Mouse (Mus musculus): ENCODE results near the gene Acer3. TPM values are rescaled to one million over a fixed set of nuclear protein-coding genes. Genes with fewer than 3 reads are reported as not detected.

The Acer3 gene
- total and polyA plus RNA-seq, 3 experiments, result 12.1 to 145 (median 67.7) TPM

GRCm38 (mm10) chr7:98358016-98358415 lies 37.0 kb upstream of the Acer3 start:
- DNase-seq (ENCODE audit: low spot score), result no peak
- Histone ChIP-seq H3K36me3 (replicated peaks) (no peaks in the 10 kb centered on the region), H3K27me3 (ENCODE audit: insufficient read depth, low read length) (peaks cover 88% of the 10 kb centered on the region), H3K4me1 (ENCODE audit: insufficient read depth, low read depth, low read length) (no peaks in the 10 kb centered on the region; the same call in 1 of the 2 replicates), H3K4me3 (ENCODE audit: low read depth, low read length) (no peak overlapping the region), H3K9me3 (replicated peaks) (no peaks in the 10 kb centered on the region)
- ATAC-seq (ENCODE audit: extremely low read depth, insufficient number of reproducible peaks, low FRiP score, poor library complexity, severe bottlenecking), result no peak
- TF ChIP-seq POLR2AphosphoS5 (IDR thresholded peaks at IDR 0.05; ENCODE audit: insufficient replicate concordance, low read depth, low read length) (no peak), TAL1 (conservative IDR thresholded peaks at IDR 0.05; ENCODE audit: low read depth, low read length) (no peak), GATA1 (IDR thresholded peaks at IDR 0.05; ENCODE audit: borderline replicate concordance, low read length) (no peak), CTCF (IDR thresholded peaks at IDR 0.05; ENCODE audit: low read depth, low read length) (no peak), GATA2 (IDR thresholded peaks at IDR 0.05; ENCODE audit: borderline replicate concordance, low read depth, low read length) (no peak)

GRCm38 (mm10) chr7:98357324-98357723 lies 36.3 kb upstream of the Acer3 start:
- Histone ChIP-seq H3K27me3 (ENCODE audit: insufficient read depth, low read length) (peaks cover 90% of the 10 kb centered on the region), H3K4me3 (ENCODE audit: low read depth, low read length) (no peak overlapping the region), H3K9me3 (replicated peaks) (no peaks in the 10 kb centered on the region), H3K4me1 (ENCODE audit: insufficient read depth, low read depth, low read length) (no peaks in the 10 kb centered on the region; the same call in 1 of the 2 replicates), H3K36me3 (replicated peaks) (no peaks in the 10 kb centered on the region)
- ATAC-seq (ENCODE audit: extremely low read depth, insufficient number of reproducible peaks, low FRiP score, poor library complexity, severe bottlenecking), result no peak
- DNase-seq (ENCODE audit: low spot score), result no peak
- TF ChIP-seq GATA1 (IDR thresholded peaks at IDR 0.05; ENCODE audit: borderline replicate concordance, low read length) (no peak), TAL1 (conservative IDR thresholded peaks at IDR 0.05; ENCODE audit: low read depth, low read length) (no peak), POLR2AphosphoS5 (IDR thresholded peaks at IDR 0.05; ENCODE audit: insufficient replicate concordance, low read depth, low read length) (no peak), GATA2 (IDR thresholded peaks at IDR 0.05; ENCODE audit: borderline replicate concordance, low read depth, low read length) (no peak), CTCF (IDR thresholded peaks at IDR 0.05; ENCODE audit: low read depth, low read length) (no peak)

- no peaks in the 10 kb centered on the region for H3K9me3 ChIP-seq (replicated peaks)
- ATAC-seq (ENCODE audit: extremely low read depth, insufficient number of reproducible peaks, low FRiP score, poor library complexity, severe bottlenecking) (no peak), DNase-seq (ENCODE audit: low spot score) (no peak)
- H3K36me3 ChIP-seq (replicated peaks), result no peaks in the 10 kb centered on the region
- no peak overlapping the region for H3K4me3 ChIP-seq (ENCODE audit: low read depth, low read length)
- no peak for TF ChIP-seq GATA1 (IDR thresholded peaks at IDR 0.05; ENCODE audit: borderline replicate concordance, low read length)
- no peak for TF ChIP-seq GATA2 (IDR thresholded peaks at IDR 0.05; ENCODE audit: borderline replicate concordance, low read depth, low read length)
- TF ChIP-seq CTCF (IDR thresholded peaks at IDR 0.05; ENCODE audit: low read depth, low read length), result no peak
- no peak for TF ChIP-seq TAL1 (conservative IDR thresholded peaks at IDR 0.05; ENCODE audit: low read depth, low read length)
- no peak for TF ChIP-seq POLR2AphosphoS5 (IDR thresholded peaks at IDR 0.05; ENCODE audit: insufficient replicate concordance, low read depth, low read length)
- no peaks in the 10 kb centered on the region for H3K4me1 ChIP-seq (ENCODE audit: insufficient read depth, low read depth, low read length)
- H3K27me3 ChIP-seq (ENCODE audit: insufficient read depth, low read length), result peaks cover 86% of the 10 kb centered on the region
These were observed 33.9 kb upstream of the Acer3 start for GRCm38 (mm10) chr7:98354921-98355310.

GRCm38 (mm10) chr7:98354160-98354920 lies 33.3 kb upstream of the Acer3 start:
- Histone ChIP-seq H3K4me1 (ENCODE audit: insufficient read depth, low read depth, low read length) (no peaks in the 10 kb centered on the region; the same call in 1 of the 2 replicates), H3K36me3 (replicated peaks) (no peaks in the 10 kb centered on the region), H3K27me3 (ENCODE audit: insufficient read depth, low read length) (peaks cover 86% of the 10 kb centered on the region), H3K4me3 (ENCODE audit: low read depth, low read length) (no peak overlapping the region), H3K9me3 (replicated peaks) (no peaks in the 10 kb centered on the region)
- no peak for ATAC-seq (ENCODE audit: extremely low read depth, insufficient number of reproducible peaks, low FRiP score, poor library complexity, severe bottlenecking)
- no peak for TF ChIP-seq TAL1 (conservative IDR thresholded peaks at IDR 0.05; ENCODE audit: low read depth, low read length)
- no peak for TF ChIP-seq GATA2 (IDR thresholded peaks at IDR 0.05; ENCODE audit: borderline replicate concordance, low read depth, low read length)
- TF ChIP-seq CTCF (IDR thresholded peaks at IDR 0.05; ENCODE audit: low read depth, low read length), result no peak
- no peak for TF ChIP-seq POLR2AphosphoS5 (IDR thresholded peaks at IDR 0.05; ENCODE audit: insufficient replicate concordance, low read depth, low read length)
- no peak for TF ChIP-seq GATA1 (IDR thresholded peaks at IDR 0.05; ENCODE audit: borderline replicate concordance, low read length)
- DNase-seq (ENCODE audit: low spot score), result no peak

GRCm38 (mm10) chr7:98353616-98354015 lies 32.6 kb upstream of the Acer3 start:
- H3K4me1 ChIP-seq (ENCODE audit: insufficient read depth, low read depth, low read length), result peaks cover 2% of the 10 kb centered on the region; the same call in 1 of the 2 replicates
- H3K36me3 ChIP-seq (replicated peaks), result no peaks in the 10 kb centered on the region
- ATAC-seq (ENCODE audit: extremely low read depth, insufficient number of reproducible peaks, low FRiP score, poor library complexity, severe bottlenecking) (no peak), DNase-seq (ENCODE audit: low spot score) (no peak)
- TF ChIP-seq CTCF (IDR thresholded peaks at IDR 0.05; ENCODE audit: low read depth, low read length) (no peak), GATA2 (IDR thresholded peaks at IDR 0.05; ENCODE audit: borderline replicate concordance, low read depth, low read length) (no peak)
- H3K27me3 ChIP-seq (ENCODE audit: insufficient read depth, low read length), result peaks cover 84% of the 10 kb centered on the region
- H3K4me3 ChIP-seq (ENCODE audit: low read depth, low read length), result no peak overlapping the region
- H3K9me3 ChIP-seq (replicated peaks), result no peaks in the 10 kb centered on the region

- peaks cover 2% of the 10 kb centered on the region; the same call in 1 of the 2 replicates for H3K4me1 ChIP-seq (ENCODE audit: insufficient read depth, low read depth, low read length)
- no peaks in the 10 kb centered on the region for H3K9me3 ChIP-seq (replicated peaks)
- no peak for ATAC-seq (ENCODE audit: extremely low read depth, insufficient number of reproducible peaks, low FRiP score, poor library complexity, severe bottlenecking)
- TF ChIP-seq GATA1 (IDR thresholded peaks at IDR 0.05; ENCODE audit: borderline replicate concordance, low read length) (no peak), TAL1 (conservative IDR thresholded peaks at IDR 0.05; ENCODE audit: low read depth, low read length) (no peak), POLR2AphosphoS5 (IDR thresholded peaks at IDR 0.05; ENCODE audit: insufficient replicate concordance, low read depth, low read length) (no peak), GATA2 (IDR thresholded peaks at IDR 0.05; ENCODE audit: borderline replicate concordance, low read depth, low read length) (no peak), CTCF (IDR thresholded peaks at IDR 0.05; ENCODE audit: low read depth, low read length) (no peak)
- H3K4me3 ChIP-seq (ENCODE audit: low read depth, low read length), result no peak overlapping the region
- H3K27me3 ChIP-seq (ENCODE audit: insufficient read depth, low read length), result peaks cover 70% of the 10 kb centered on the region
- H3K36me3 ChIP-seq (replicated peaks), result no peaks in the 10 kb centered on the region
- DNase-seq (ENCODE audit: low spot score), result no peak
These were observed 30.5 kb upstream of the Acer3 start for GRCm38 (mm10) chr7:98351523-98351922.

Measured in G1E (cell line).